Mouse (Mus musculus): ENCODE measurements around the gene Gramd1b.

DNA sequence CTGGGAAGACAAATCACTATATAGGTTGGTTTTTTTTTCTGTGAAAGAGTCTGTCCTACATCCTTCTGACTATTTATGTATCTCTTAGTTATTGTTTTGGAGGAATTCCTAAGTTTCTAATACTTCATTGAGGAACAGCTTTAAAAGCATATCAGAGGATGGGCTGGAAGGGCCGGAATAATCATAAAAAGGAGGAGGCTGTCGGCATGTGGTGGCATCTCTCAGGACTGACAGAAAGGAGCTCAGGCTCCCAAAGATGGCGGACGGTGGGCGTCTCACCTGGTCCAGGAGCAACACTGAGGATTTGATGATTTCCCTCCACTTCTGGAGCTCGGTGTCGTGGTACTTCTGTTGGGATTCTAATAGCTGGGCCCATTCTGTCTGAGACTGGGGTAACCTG lies 231.9 kb downstream of the Gramd1b start:
- TF ChIP-seq CTCF (IDR thresholded peaks at IDR 0.05; ENCODE audit: low read depth) (no peak), EP300 (IDR thresholded peaks at IDR 0.05; ENCODE audit: low read depth) (no peak)

Measured in heart, postnatal 0 days (tissue).